Mouse (Mus musculus) ovary, postnatal 14 days (tissue): ENCODE measurements around the gene Gm4881.
"Not testable (repeated sequence)": the region's sequence is repeated elsewhere in the genome, so short reads cannot be mapped to it uniquely, and the experiment has no call there.

Source experiments
- DNase-seq: peaks from one replicate; pipeline ENCODE4 v3.0.0; 2022; ENCODE audit warnings: low spot score

Gm4881 gene

GRCm38 (mm10) chr7:24896269-24896668 is 48.0 kb downstream of the Gm4881 start:
- no peak for DNase-seq

- DNase-seq = not testable (repeated sequence)
Measured at GRCm38 (mm10) chr7:24895749-24896148, 48.5 kb downstream of the Gm4881 start.

GRCm38 (mm10) chr7:24892125-24892583 is 52.1 kb downstream of the Gm4881 start:
- no peak for DNase-seq

DNA sequence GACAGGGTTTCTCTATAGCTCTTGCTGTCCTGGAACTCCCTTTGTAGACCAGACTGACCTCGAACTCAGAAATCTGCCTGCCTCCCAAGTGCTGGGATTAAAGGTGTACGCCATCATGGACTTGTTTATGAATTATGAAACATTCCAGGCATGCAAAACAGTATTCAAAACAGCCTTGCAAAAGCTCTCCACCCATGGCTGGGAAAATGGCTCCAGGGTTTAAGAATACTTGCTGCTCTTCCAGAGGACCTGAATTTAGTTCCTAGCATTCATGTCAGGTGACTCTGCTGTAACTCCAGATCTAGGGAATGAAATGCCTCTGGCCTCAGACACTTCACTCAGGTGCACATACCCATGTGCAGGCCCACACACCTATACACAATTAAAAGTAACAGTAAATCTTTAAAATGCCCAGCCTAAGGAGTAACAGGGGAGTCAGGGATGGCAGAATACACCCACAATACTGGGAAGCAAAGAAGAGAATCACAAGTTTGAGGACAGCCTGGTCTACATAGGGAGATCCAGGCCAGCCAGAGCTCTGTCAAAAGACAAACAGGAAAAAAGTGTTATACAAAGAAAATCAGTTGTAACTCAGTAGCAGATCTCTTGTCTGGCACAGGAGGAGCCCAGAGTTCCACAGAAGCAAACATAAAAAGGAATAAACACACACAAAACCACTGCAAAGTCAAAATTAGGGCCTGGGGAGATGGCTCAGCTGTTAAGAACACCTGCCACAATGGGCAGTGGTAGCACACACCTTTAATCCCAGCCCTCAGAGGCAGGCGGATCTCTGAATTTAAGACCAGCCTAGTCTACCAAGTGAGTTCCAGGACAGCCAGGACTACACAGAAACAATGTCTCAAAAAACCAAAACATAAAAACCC is 52.8 kb downstream of the Gm4881 start:
- no peak for DNase-seq

DNA sequence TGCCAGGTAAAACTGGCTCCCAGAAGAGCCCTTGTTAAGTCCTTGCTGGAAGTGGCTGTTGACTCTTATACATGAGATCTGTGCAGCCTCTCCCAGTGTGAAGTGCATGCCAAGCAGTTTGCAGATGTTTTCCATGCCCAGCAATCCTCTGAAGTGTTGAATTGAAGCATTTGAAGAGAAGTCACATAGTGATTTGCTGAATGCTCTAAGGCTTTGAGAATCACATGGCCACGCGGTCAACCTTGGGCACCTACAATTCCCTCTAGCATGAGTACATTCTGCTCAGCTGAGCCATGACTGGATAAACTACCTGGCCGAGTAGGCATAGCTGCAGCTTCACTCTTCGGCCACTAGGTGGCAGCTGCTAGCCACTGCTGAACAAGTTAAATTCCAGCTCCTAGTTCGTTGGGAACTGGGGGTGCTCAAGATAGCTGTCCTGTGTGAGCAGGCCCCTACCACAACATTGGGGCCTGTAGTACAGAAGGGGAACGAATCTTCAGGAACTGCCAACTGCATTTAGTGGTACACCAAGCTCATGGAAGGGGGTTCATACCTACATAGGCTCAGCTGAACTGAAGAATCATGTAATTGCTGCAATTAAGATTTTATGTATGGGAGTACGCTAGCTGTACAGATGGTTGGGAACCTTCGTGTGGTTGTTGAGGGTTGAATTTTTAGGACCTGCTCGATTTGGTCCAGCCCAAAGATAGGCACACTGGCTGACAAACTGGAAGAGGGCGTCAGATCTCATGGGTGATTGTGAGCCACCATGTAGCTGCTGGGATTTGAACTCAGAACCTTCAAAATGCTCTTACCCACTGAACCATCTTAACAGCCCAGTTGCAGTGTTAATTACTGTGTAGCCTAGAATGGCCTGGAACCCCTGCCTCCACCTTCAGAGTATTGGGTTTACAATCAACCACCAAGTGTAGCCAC is 53.7 kb downstream of the Gm4881 start:
- peak; percentile 69 for DNase-seq

GRCm38 (mm10) chr7:24889431-24890220 is 54.7 kb downstream of the Gm4881 start:
- no peak for DNase-seq

- no peak for DNase-seq
Measured at GRCm38 (mm10) chr7:24887096-24887495, 57.2 kb downstream of the Gm4881 start.

DNA sequence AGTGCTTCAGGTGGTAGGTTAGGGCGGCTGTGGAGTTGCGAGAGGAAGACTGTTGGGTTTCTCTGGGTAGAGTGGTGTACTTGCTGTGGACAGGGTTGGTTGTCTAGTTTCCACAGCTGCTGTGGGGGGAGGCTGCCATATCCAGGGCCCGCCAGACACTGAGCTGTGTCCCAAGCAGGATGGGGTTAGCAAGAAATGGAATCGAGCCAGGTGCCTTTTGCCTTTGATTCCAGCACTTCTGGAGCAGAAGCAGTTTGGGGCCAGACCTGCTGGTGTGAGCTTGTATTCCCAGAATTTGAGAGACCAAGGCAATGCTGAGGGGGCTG is 58.0 kb downstream of the Gm4881 start:
- DNase-seq = no peak

- DNase-seq = no peak
Measured at GRCm38 (mm10) chr7:24885468-24886307, 58.6 kb downstream of the Gm4881 start.

GRCm38 (mm10) chr7:24884693-24885291 is 59.5 kb downstream of the Gm4881 start:
- DNase-seq = no peak

DNA sequence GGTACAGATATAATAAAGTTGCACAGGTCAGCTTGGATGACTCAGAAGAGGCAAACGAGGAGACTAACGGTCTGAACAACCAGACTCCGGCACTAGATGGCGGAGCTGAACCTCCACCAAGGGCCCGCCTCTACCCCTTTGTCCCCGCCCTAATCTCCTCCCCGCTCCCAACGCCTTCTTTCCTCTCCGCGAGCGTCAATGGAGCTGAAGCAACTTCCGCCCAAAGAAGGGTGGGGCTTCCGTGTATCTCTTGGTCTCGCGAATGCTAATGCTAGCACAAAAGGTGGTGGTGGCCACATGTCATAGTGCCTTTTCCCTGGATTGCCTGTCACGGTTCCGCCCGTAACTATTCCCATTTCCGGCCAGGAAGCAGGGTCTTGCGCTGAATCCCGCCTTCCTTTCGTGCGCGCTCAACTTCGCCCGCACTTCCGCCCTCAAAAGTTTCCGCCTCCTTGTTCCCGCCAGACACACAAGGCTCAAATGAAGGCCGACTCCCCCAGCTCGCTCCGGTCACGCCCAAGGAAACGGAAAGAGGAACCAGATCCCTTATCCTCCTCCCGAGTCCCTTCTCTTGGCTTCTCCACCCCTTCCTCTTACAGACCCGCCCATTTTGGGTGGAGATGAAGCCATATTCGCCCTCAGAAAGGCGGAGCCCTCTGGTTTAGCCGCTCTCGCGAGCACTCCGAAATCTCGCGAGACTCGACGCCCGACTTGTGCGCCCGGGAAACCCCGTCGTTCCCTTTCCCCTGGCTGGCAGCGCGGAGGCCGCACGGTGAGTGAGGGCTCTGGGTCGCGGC is 60.2 kb downstream of the Gm4881 start, which contains the start of gene Rps19:
Rps19 (plus strand) TSS at position 476 of the 797 bp plus-strand sequence.
- peak; percentile 97 for DNase-seq

GRCm38 (mm10) chr7:24882416-24883199 is 61.7 kb downstream of the Gm4881 start:
- no peak for DNase-seq

- no peak for DNase-seq
Measured at GRCm38 (mm10) chr7:24879620-24880019, 64.7 kb downstream of the Gm4881 start.

- DNase-seq = no peak
Measured at GRCm38 (mm10) chr7:24877588-24877987, 66.7 kb downstream of the Gm4881 start.
